Mouse (Mus musculus): ENCODE data around the gene Ccdc106. TPM values are rescaled to one million over a fixed set of nuclear protein-coding genes. Genes with fewer than 3 reads are reported as not detected.
"Not testable (repeated sequence)": the region's sequence is repeated elsewhere in the genome, so short reads cannot be mapped to it uniquely, and the experiment has no call there.

The Ccdc106 gene
- total RNA-seq, 2 experiments from 2014 or later = not detected

GRCm38 (mm10) chr7:5014251-5015117, 5.9 kb upstream of the Ccdc106 start, which contains the start of the genes Zfp524 and Fiz1:
Zfp524 (plus strand) TSS chr7:5014415.
Fiz1 (minus strand) TSS chr7:5014697.
- peak; percentile 75 for ATAC-seq (replicated peaks; ENCODE audit: low FRiP score, poor library complexity, severe bottlenecking)

GRCm38 (mm10) chr7:5015118-5016001, 5.0 kb upstream of the Ccdc106 start, which contains the start of gene Gm44973:
Gm44973 (plus strand) TSS chr7:5015496.
- peak; percentile 81 for ATAC-seq (replicated peaks; ENCODE audit: low FRiP score, poor library complexity, severe bottlenecking)

- ATAC-seq (replicated peaks; ENCODE audit: low FRiP score, poor library complexity, severe bottlenecking) = no peak
Measured at GRCm38 (mm10) chr7:5016057-5016456, 4.3 kb upstream of the Ccdc106 start.

GRCm38 (mm10) chr7:5016920-5017319, 3.4 kb upstream of the Ccdc106 start:
- no peak for ATAC-seq (replicated peaks; ENCODE audit: low FRiP score, poor library complexity, severe bottlenecking)

GRCm38 (mm10) chr7:5017352-5017751, 3.0 kb upstream of the Ccdc106 start:
- ATAC-seq (replicated peaks; ENCODE audit: low FRiP score, poor library complexity, severe bottlenecking) = no peak

GRCm38 (mm10) chr7:5017931-5018330, 2.4 kb upstream of the Ccdc106 start:
- ATAC-seq (replicated peaks; ENCODE audit: low FRiP score, poor library complexity, severe bottlenecking) = no peak

GRCm38 (mm10) chr7:5019576-5019975, 777 bp upstream of the Ccdc106 start:
- ATAC-seq (replicated peaks; ENCODE audit: low FRiP score, poor library complexity, severe bottlenecking) = not testable (repeated sequence)

GRCm38 (mm10) chr7:5020685-5021084, 332 bp downstream of the Ccdc106 start:
- no peak for ATAC-seq (replicated peaks; ENCODE audit: low FRiP score, poor library complexity, severe bottlenecking)

GRCm38 (mm10) chr7:5021197-5021596, 844 bp downstream of the Ccdc106 start:
- no peak for ATAC-seq (replicated peaks; ENCODE audit: low FRiP score, poor library complexity, severe bottlenecking)

- ATAC-seq (replicated peaks; ENCODE audit: low FRiP score, poor library complexity, severe bottlenecking) = no peak
Measured at GRCm38 (mm10) chr7:5029543-5029942, 9.2 kb downstream of the Ccdc106 start.

GRCm38 (mm10) chr7:5029946-5030345, 9.6 kb downstream of the Ccdc106 start:
- no peak for ATAC-seq (replicated peaks; ENCODE audit: low FRiP score, poor library complexity, severe bottlenecking)

GRCm38 (mm10) chr7:5030554-5031275, 10.4 kb downstream of the Ccdc106 start:
- no peak for ATAC-seq (replicated peaks; ENCODE audit: low FRiP score, poor library complexity, severe bottlenecking)

GRCm38 (mm10) chr7:5031496-5031895, 11.1 kb downstream of the Ccdc106 start:
- no peak for ATAC-seq (replicated peaks; ENCODE audit: low FRiP score, poor library complexity, severe bottlenecking)

GRCm38 (mm10) chr7:5033818-5034217, 13.5 kb downstream of the Ccdc106 start, which contains the start of gene 4632433K11Rik:
4632433K11Rik (plus strand) TSS chr7:5034118.
- ATAC-seq (replicated peaks; ENCODE audit: low FRiP score, poor library complexity, severe bottlenecking) = no peak

- no peak for ATAC-seq (replicated peaks; ENCODE audit: low FRiP score, poor library complexity, severe bottlenecking)
Measured at GRCm38 (mm10) chr7:5035628-5036027, 15.3 kb downstream of the Ccdc106 start.

GRCm38 (mm10) chr7:5036136-5036535, 15.8 kb downstream of the Ccdc106 start:
- ATAC-seq (replicated peaks; ENCODE audit: low FRiP score, poor library complexity, severe bottlenecking) = no peak

- ATAC-seq (replicated peaks; ENCODE audit: low FRiP score, poor library complexity, severe bottlenecking) = no peak
Measured at GRCm38 (mm10) chr7:5037026-5037425, 16.7 kb downstream of the Ccdc106 start.

- ATAC-seq (replicated peaks; ENCODE audit: low FRiP score, poor library complexity, severe bottlenecking) = no peak
Measured at GRCm38 (mm10) chr7:5037467-5037866, 17.1 kb downstream of the Ccdc106 start.

GRCm38 (mm10) chr7:5038109-5038732, 17.9 kb downstream of the Ccdc106 start, which contains the start of gene Zfp784:
Zfp784 (minus strand) TSS chr7:5038446.
- ATAC-seq (replicated peaks; ENCODE audit: low FRiP score, poor library complexity, severe bottlenecking) = peak; percentile 95
